Mouse (Mus musculus): ENCODE measurements at regions not wholly inside any gene's neighbourhood (a gene's known extent, or its start where the extent isn't known, plus 50 kb on each side); places are given as distances from the start of the nearest gene placed in this dataset.

- no peaks in the 10 kb centered on the region for H3K9me3 ChIP-seq (replicated peaks; ENCODE audit: control insufficient read depth, low read length)
- WGBS = 85% methylated on average over 4 of the region's 4 CpGs
- no peaks in the 10 kb centered on the region for H3K27me3 ChIP-seq (ENCODE audit: control insufficient read depth, insufficient read depth, low read length)
- H3K9ac ChIP-seq (ENCODE audit: low read length) = no peak overlapping the region
- peaks cover 18% of the 10 kb centered on the region for H3K4me1 ChIP-seq (ENCODE audit: control insufficient read depth, insufficient read depth, low read length)
- H3K36me3 ChIP-seq (ENCODE audit: control insufficient read depth, insufficient read depth) = no peaks in the 10 kb centered on the region
- no peak overlapping the region for H3K27ac ChIP-seq (ENCODE audit: low read length)
- no peak overlapping the region for H3K4me3 ChIP-seq (ENCODE audit: low read length)
- H3K4me2 ChIP-seq (ENCODE audit: low read depth, low read length) = no peak overlapping the region
- no peak for ATAC-seq (replicated peaks; ENCODE audit: extremely low read depth, insufficient read depth, low FRiP score)
Measured at GRCm38 (mm10) chr13:60309926-60310325, 132.8 kb upstream of the Gas1 start.

GRCm38 (mm10) chr13:60312397-60313085 lies 135.4 kb upstream of the Gas1 start:
- Histone ChIP-seq H3K9ac (ENCODE audit: low read length) (no peak overlapping the region), H3K27me3 (ENCODE audit: control insufficient read depth, insufficient read depth, low read length) (no peaks in the 10 kb centered on the region), H3K27ac (ENCODE audit: low read length) (no peak overlapping the region), H3K36me3 (ENCODE audit: control insufficient read depth, insufficient read depth) (no peaks in the 10 kb centered on the region), H3K4me2 (ENCODE audit: low read depth, low read length) (no peak overlapping the region), H3K9me3 (replicated peaks; ENCODE audit: control insufficient read depth, low read length) (no peaks in the 10 kb centered on the region), H3K4me3 (ENCODE audit: low read length) (no peak overlapping the region), H3K4me1 (ENCODE audit: control insufficient read depth, insufficient read depth, low read length) (peaks cover 13% of the 10 kb centered on the region)
- ATAC-seq (replicated peaks; ENCODE audit: extremely low read depth, insufficient read depth, low FRiP score) = no peak
- 71% methylated on average over 7 of the region's 7 CpGs for WGBS

GRCm38 (mm10) chr13:60318436-60319020 lies 141.4 kb upstream of the Gas1 start:
- 62% methylated on average over 8 of the region's 8 CpGs for WGBS
- no peaks in the 10 kb centered on the region for H3K9me3 ChIP-seq (replicated peaks; ENCODE audit: control insufficient read depth, low read length)
- no peaks in the 10 kb centered on the region for H3K36me3 ChIP-seq (ENCODE audit: control insufficient read depth, insufficient read depth)
- no peak overlapping the region for H3K4me3 ChIP-seq (ENCODE audit: low read length)
- no peaks in the 10 kb centered on the region for H3K27me3 ChIP-seq (ENCODE audit: control insufficient read depth, insufficient read depth, low read length)
- H3K4me2 ChIP-seq (ENCODE audit: low read depth, low read length) = no peak overlapping the region
- no peaks in the 10 kb centered on the region for H3K4me1 ChIP-seq (ENCODE audit: control insufficient read depth, insufficient read depth, low read length)
- no peak overlapping the region for H3K27ac ChIP-seq (ENCODE audit: low read length)
- no peak overlapping the region for H3K9ac ChIP-seq (ENCODE audit: low read length)
- no peak for ATAC-seq (replicated peaks; ENCODE audit: extremely low read depth, insufficient read depth, low FRiP score)

GRCm38 (mm10) chr13:60319268-60319667 lies 142.1 kb upstream of the Gas1 start:
- no peak for ATAC-seq (replicated peaks; ENCODE audit: extremely low read depth, insufficient read depth, low FRiP score)
- WGBS = 73% methylated on average over 4 of the region's 4 CpGs
- Histone ChIP-seq H3K27ac (ENCODE audit: low read length) (no peak overlapping the region), H3K9me3 (replicated peaks; ENCODE audit: control insufficient read depth, low read length) (no peaks in the 10 kb centered on the region), H3K36me3 (ENCODE audit: control insufficient read depth, insufficient read depth) (no peaks in the 10 kb centered on the region), H3K4me2 (ENCODE audit: low read depth, low read length) (no peak overlapping the region), H3K4me1 (ENCODE audit: control insufficient read depth, insufficient read depth, low read length) (no peaks in the 10 kb centered on the region), H3K9ac (ENCODE audit: low read length) (no peak overlapping the region), H3K4me3 (ENCODE audit: low read length) (no peak overlapping the region), H3K27me3 (ENCODE audit: control insufficient read depth, insufficient read depth, low read length) (no peaks in the 10 kb centered on the region)

GRCm38 (mm10) chr13:60319861-60320602 lies 142.9 kb upstream of the Gas1 start:
- H3K9me3 ChIP-seq (replicated peaks; ENCODE audit: control insufficient read depth, low read length) = no peaks in the 10 kb centered on the region
- H3K4me3 ChIP-seq (ENCODE audit: low read length) = no peak overlapping the region
- H3K9ac ChIP-seq (ENCODE audit: low read length) = no peak overlapping the region
- no peaks in the 10 kb centered on the region for H3K27me3 ChIP-seq (ENCODE audit: control insufficient read depth, insufficient read depth, low read length)
- ATAC-seq (replicated peaks; ENCODE audit: extremely low read depth, insufficient read depth, low FRiP score) = no peak
- no peaks in the 10 kb centered on the region for H3K4me1 ChIP-seq (ENCODE audit: control insufficient read depth, insufficient read depth, low read length)
- no peak overlapping the region for H3K27ac ChIP-seq (ENCODE audit: low read length)
- no peaks in the 10 kb centered on the region for H3K36me3 ChIP-seq (ENCODE audit: control insufficient read depth, insufficient read depth)
- WGBS = 69% methylated on average over 5 of the region's 5 CpGs
- no peak overlapping the region for H3K4me2 ChIP-seq (ENCODE audit: low read depth, low read length)

GRCm38 (mm10) chr13:60322579-60322978 lies 145.4 kb upstream of the Gas1 start:
- Histone ChIP-seq H3K27ac (ENCODE audit: low read length) (no peak overlapping the region), H3K4me1 (ENCODE audit: control insufficient read depth, insufficient read depth, low read length) (no peaks in the 10 kb centered on the region), H3K9ac (ENCODE audit: low read length) (no peak overlapping the region), H3K9me3 (replicated peaks; ENCODE audit: control insufficient read depth, low read length) (0 out of 2 replicates have a peak, but pooled peaks cover 6% of the 10 kb centered on the region), H3K4me3 (ENCODE audit: low read length) (no peak overlapping the region), H3K27me3 (ENCODE audit: control insufficient read depth, insufficient read depth, low read length) (no peaks in the 10 kb centered on the region), H3K36me3 (ENCODE audit: control insufficient read depth, insufficient read depth) (no peaks in the 10 kb centered on the region), H3K4me2 (ENCODE audit: low read depth, low read length) (no peak overlapping the region)
- no peak for ATAC-seq (replicated peaks; ENCODE audit: extremely low read depth, insufficient read depth, low FRiP score)
- WGBS = 79% methylated on average over 3 of the region's 3 CpGs

GRCm38 (mm10) chr13:60330475-60331258 lies 153.5 kb upstream of the Gas1 start:
- 0 out of 2 replicates have a peak, but pooled peaks cover 6% of the 10 kb centered on the region for H3K9me3 ChIP-seq (replicated peaks; ENCODE audit: control insufficient read depth, low read length)
- 0 out of 2 replicates have a peak overlapping the region, but pooled peaks have one; percentile 22 for H3K27ac ChIP-seq (ENCODE audit: low read length)
- no peaks in the 10 kb centered on the region for H3K27me3 ChIP-seq (ENCODE audit: control insufficient read depth, insufficient read depth, low read length)
- H3K36me3 ChIP-seq (ENCODE audit: control insufficient read depth, insufficient read depth) = no peaks in the 10 kb centered on the region
- no peak overlapping the region for H3K9ac ChIP-seq (ENCODE audit: low read length)
- H3K4me3 ChIP-seq (ENCODE audit: low read length) = no peak overlapping the region
- WGBS = 72% methylated on average over 9 of the region's 9 CpGs
- H3K4me1 ChIP-seq (ENCODE audit: control insufficient read depth, insufficient read depth, low read length) = no peaks in the 10 kb centered on the region
- no peak overlapping the region for H3K4me2 ChIP-seq (ENCODE audit: low read depth, low read length)
- ATAC-seq (replicated peaks; ENCODE audit: extremely low read depth, insufficient read depth, low FRiP score) = no peak

- WGBS = 34% methylated on average over 1 of the region's 1 CpGs
- Histone ChIP-seq H3K9ac (ENCODE audit: low read length) (no peak overlapping the region), H3K4me2 (ENCODE audit: low read depth, low read length) (no peak overlapping the region), H3K27me3 (ENCODE audit: control insufficient read depth, insufficient read depth, low read length) (no peaks in the 10 kb centered on the region), H3K4me3 (ENCODE audit: low read length) (no peak overlapping the region), H3K4me1 (ENCODE audit: control insufficient read depth, insufficient read depth, low read length) (peaks cover 8% of the 10 kb centered on the region; the same call in 1 of the 2 replicates), H3K36me3 (ENCODE audit: control insufficient read depth, insufficient read depth) (no peaks in the 10 kb centered on the region), H3K9me3 (replicated peaks; ENCODE audit: control insufficient read depth, low read length) (peaks cover 3% of the 10 kb centered on the region), H3K27ac (ENCODE audit: low read length) (no peak overlapping the region)
- no peak for ATAC-seq (replicated peaks; ENCODE audit: extremely low read depth, insufficient read depth, low FRiP score)
Measured at GRCm38 (mm10) chr13:60336196-60336595, 159.0 kb upstream of the Gas1 start.

Measured in heart, embryonic 16.5 days (tissue).